Mouse (Mus musculus): ENCODE measurements around the gene Lrriq3. TPM values are rescaled to one million over a fixed set of nuclear protein-coding genes. Genes with fewer than 3 reads are reported as not detected.

Lrriq3 gene
- polyA plus RNA-seq, 1 experiment, result 0.18 TPM

GRCm38 (mm10) chr3:155141047-155141446 lies 47.8 kb downstream of the Lrriq3 start:
- no peaks in the 10 kb centered on the region for H3K4me1 ChIP-seq (replicated peaks; ENCODE audit: control insufficient read depth, insufficient read depth, low read length)
- TF ChIP-seq CTCF (IDR thresholded peaks at IDR 0.05; ENCODE audit: borderline replicate concordance, control insufficient read depth, extremely low read depth, insufficient read depth, low read length, poor library complexity) (no peak), POLR2A (IDR thresholded peaks at IDR 0.05; ENCODE audit: control insufficient read depth, extremely low read depth, insufficient read depth, low read length, poor library complexity) (no peak)
- no peak overlapping the region for H3K27ac ChIP-seq (ENCODE audit: control insufficient read depth, insufficient read depth, low read length)
- 93% methylated on average over 11 of the region's 11 CpGs for whole genome bisulfite sequencing
- H3K4me3 ChIP-seq (ENCODE audit: control insufficient read depth, insufficient read depth, low read length), result no peak overlapping the region
- no peaks in the 10 kb centered on the region for H3K36me3 ChIP-seq (ENCODE audit: control insufficient read depth, insufficient read depth, low read length)
- no peak for DNase-seq
- H3K27me3 ChIP-seq (ENCODE audit: control insufficient read depth, insufficient read depth, low read length), result no peaks in the 10 kb centered on the region

- TF ChIP-seq CTCF (IDR thresholded peaks at IDR 0.05; ENCODE audit: borderline replicate concordance, control insufficient read depth, extremely low read depth, insufficient read depth, low read length, poor library complexity) (no peak), POLR2A (IDR thresholded peaks at IDR 0.05; ENCODE audit: control insufficient read depth, extremely low read depth, insufficient read depth, low read length, poor library complexity) (no peak)
- Histone ChIP-seq H3K36me3 (ENCODE audit: control insufficient read depth, insufficient read depth, low read length) (no peaks in the 10 kb centered on the region), H3K4me1 (replicated peaks; ENCODE audit: control insufficient read depth, insufficient read depth, low read length) (no peaks in the 10 kb centered on the region), H3K27me3 (ENCODE audit: control insufficient read depth, insufficient read depth, low read length) (no peaks in the 10 kb centered on the region), H3K27ac (ENCODE audit: control insufficient read depth, insufficient read depth, low read length) (no peak overlapping the region), H3K4me3 (ENCODE audit: control insufficient read depth, insufficient read depth, low read length) (no peak overlapping the region)
- DNase-seq, result no peak
- 92% methylated on average over 1 of the region's 1 CpGs for WGBS
These were observed 51.1 kb downstream of the Lrriq3 start for GRCm38 (mm10) chr3:155144368-155144767.

GRCm38 (mm10) chr3:155161842-155162241 lies 68.6 kb downstream of the Lrriq3 start:
- Histone ChIP-seq H3K4me1 (replicated peaks; ENCODE audit: control insufficient read depth, insufficient read depth, low read length) (no peaks in the 10 kb centered on the region), H3K4me3 (ENCODE audit: control insufficient read depth, insufficient read depth, low read length) (no peak overlapping the region), H3K36me3 (ENCODE audit: control insufficient read depth, insufficient read depth, low read length) (no peaks in the 10 kb centered on the region), H3K27ac (ENCODE audit: control insufficient read depth, insufficient read depth, low read length) (no peak overlapping the region), H3K27me3 (ENCODE audit: control insufficient read depth, insufficient read depth, low read length) (no peaks in the 10 kb centered on the region)
- DNase-seq, result no peak
- TF ChIP-seq POLR2A (IDR thresholded peaks at IDR 0.05; ENCODE audit: control insufficient read depth, extremely low read depth, insufficient read depth, low read length, poor library complexity), result no peak
- TF ChIP-seq CTCF (IDR thresholded peaks at IDR 0.05; ENCODE audit: borderline replicate concordance, control insufficient read depth, extremely low read depth, insufficient read depth, low read length, poor library complexity), result no peak

GRCm38 (mm10) chr3:155180303-155180902 lies 87.2 kb downstream of the Lrriq3 start:
- no peak for TF ChIP-seq POLR2A (IDR thresholded peaks at IDR 0.05; ENCODE audit: control insufficient read depth, extremely low read depth, insufficient read depth, low read length, poor library complexity)
- no peak for TF ChIP-seq CTCF (IDR thresholded peaks at IDR 0.05; ENCODE audit: borderline replicate concordance, control insufficient read depth, extremely low read depth, insufficient read depth, low read length, poor library complexity)
- H3K36me3 ChIP-seq (ENCODE audit: control insufficient read depth, insufficient read depth, low read length), result no peaks in the 10 kb centered on the region
- H3K4me3 ChIP-seq (ENCODE audit: control insufficient read depth, insufficient read depth, low read length), result no peak overlapping the region
- DNase-seq, result no peak
- 70% methylated on average over 3 of the region's 3 CpGs for WGBS
- no peaks in the 10 kb centered on the region for H3K4me1 ChIP-seq (replicated peaks; ENCODE audit: control insufficient read depth, insufficient read depth, low read length)
- H3K27ac ChIP-seq (ENCODE audit: control insufficient read depth, insufficient read depth, low read length), result no peak overlapping the region
- no peaks in the 10 kb centered on the region for H3K27me3 ChIP-seq (ENCODE audit: control insufficient read depth, insufficient read depth, low read length)

GRCm38 (mm10) chr3:155186456-155186855 lies 93.2 kb downstream of the Lrriq3 start:
- 88% methylated on average over 2 of the region's 2 CpGs for WGBS
- DNase-seq, result no peak
- H3K27me3 ChIP-seq (ENCODE audit: control insufficient read depth, insufficient read depth, low read length), result no peaks in the 10 kb centered on the region
- TF ChIP-seq POLR2A (IDR thresholded peaks at IDR 0.05; ENCODE audit: control insufficient read depth, extremely low read depth, insufficient read depth, low read length, poor library complexity), result no peak
- no peak for TF ChIP-seq CTCF (IDR thresholded peaks at IDR 0.05; ENCODE audit: borderline replicate concordance, control insufficient read depth, extremely low read depth, insufficient read depth, low read length, poor library complexity)
- H3K36me3 ChIP-seq (ENCODE audit: control insufficient read depth, insufficient read depth, low read length), result no peaks in the 10 kb centered on the region
- no peak overlapping the region for H3K4me3 ChIP-seq (ENCODE audit: control insufficient read depth, insufficient read depth, low read length)
- H3K27ac ChIP-seq (ENCODE audit: control insufficient read depth, insufficient read depth, low read length), result no peak overlapping the region
- no peaks in the 10 kb centered on the region for H3K4me1 ChIP-seq (replicated peaks; ENCODE audit: control insufficient read depth, insufficient read depth, low read length)

- Histone ChIP-seq H3K27me3 (ENCODE audit: control insufficient read depth, insufficient read depth, low read length) (no peaks in the 10 kb centered on the region), H3K4me1 (replicated peaks; ENCODE audit: control insufficient read depth, insufficient read depth, low read length) (no peaks in the 10 kb centered on the region), H3K27ac (ENCODE audit: control insufficient read depth, insufficient read depth, low read length) (no peak overlapping the region), H3K4me3 (ENCODE audit: control insufficient read depth, insufficient read depth, low read length) (no peak overlapping the region), H3K36me3 (ENCODE audit: control insufficient read depth, insufficient read depth, low read length) (no peaks in the 10 kb centered on the region)
- no peak for TF ChIP-seq CTCF (IDR thresholded peaks at IDR 0.05; ENCODE audit: borderline replicate concordance, control insufficient read depth, extremely low read depth, insufficient read depth, low read length, poor library complexity)
- no peak for TF ChIP-seq POLR2A (IDR thresholded peaks at IDR 0.05; ENCODE audit: control insufficient read depth, extremely low read depth, insufficient read depth, low read length, poor library complexity)
- no peak for DNase-seq
- WGBS, result 70% methylated on average over 2 of the region's 2 CpGs
These were observed 95.6 kb downstream of the Lrriq3 start for GRCm38 (mm10) chr3:155188857-155189256.

- H3K36me3 ChIP-seq (ENCODE audit: control insufficient read depth, insufficient read depth, low read length), result no peaks in the 10 kb centered on the region
- WGBS, result 6% methylated on average over 1 of the region's 1 CpGs
- DNase-seq, result no peak
These were observed 141.7 kb downstream of the Lrriq3 start for GRCm38 (mm10) chr3:155234919-155235318.

More at GRCm38 (mm10) chr3:155234919-155235318, 141.7 kb downstream of the Lrriq3 start:
- H3K4me3 ChIP-seq (ENCODE audit: control insufficient read depth, insufficient read depth, low read length), result no peak overlapping the region
- H3K27ac ChIP-seq (ENCODE audit: control insufficient read depth, insufficient read depth, low read length), result no peak overlapping the region
- TF ChIP-seq CTCF (IDR thresholded peaks at IDR 0.05; ENCODE audit: borderline replicate concordance, control insufficient read depth, extremely low read depth, insufficient read depth, low read length, poor library complexity) (no peak), POLR2A (IDR thresholded peaks at IDR 0.05; ENCODE audit: control insufficient read depth, extremely low read depth, insufficient read depth, low read length, poor library complexity) (no peak)
- H3K27me3 ChIP-seq (ENCODE audit: control insufficient read depth, insufficient read depth, low read length), result no peaks in the 10 kb centered on the region
- H3K4me1 ChIP-seq (replicated peaks; ENCODE audit: control insufficient read depth, insufficient read depth, low read length), result no peaks in the 10 kb centered on the region

All from thymus, adult 2 months (tissue).